Mouse (Mus musculus): Measurements from ENCODE around the gene Agtpbp1. TPM values are rescaled to one million over a fixed set of nuclear protein-coding genes. Genes with fewer than 3 reads are reported as not detected.

Agtpbp1 gene
- polyA plus RNA-seq, 1 experiment = 13.5 TPM

DNA sequence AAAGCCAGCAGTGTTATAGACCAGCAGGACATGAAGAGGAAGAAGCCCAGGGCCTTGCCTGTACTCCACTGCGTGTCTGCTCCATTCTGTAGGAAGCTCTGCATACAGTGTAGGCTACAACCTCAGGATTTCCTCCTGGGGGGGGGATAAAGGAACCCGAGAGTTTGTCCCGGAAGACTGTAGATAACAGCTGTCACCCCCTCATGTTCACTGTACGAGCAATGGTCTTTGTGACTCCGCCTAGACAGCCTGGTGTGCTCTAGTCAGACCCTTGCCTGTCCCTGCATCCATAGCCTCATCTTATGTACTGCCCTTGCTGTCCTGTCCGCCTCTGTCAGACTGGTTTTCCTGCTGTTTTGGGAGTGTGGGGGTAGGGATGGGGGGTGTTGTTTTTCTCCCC is 33.4 kb upstream of the Agtpbp1 start:
- no peak for DNase-seq
- WGBS = 97% methylated on average over 6 of the region's 6 CpGs
- H3K27me3 ChIP-seq (ENCODE audit: control insufficient read depth, insufficient read depth, low read length) = no peaks in the 10 kb centered on the region
- no peak for TF ChIP-seq POLR2A (IDR thresholded peaks at IDR 0.05; ENCODE audit: control insufficient read depth, extremely low read depth, insufficient read depth, low read length, poor library complexity)
- no peak for TF ChIP-seq CTCF (IDR thresholded peaks at IDR 0.05; ENCODE audit: borderline replicate concordance, control insufficient read depth, extremely low read depth, insufficient read depth, low read length, poor library complexity)
- peaks cover 20% of the 10 kb centered on the region for H3K36me3 ChIP-seq (ENCODE audit: control insufficient read depth, insufficient read depth, low read length)
- H3K4me1 ChIP-seq (replicated peaks; ENCODE audit: control insufficient read depth, insufficient read depth, low read length) = no peaks in the 10 kb centered on the region
- no peak overlapping the region for H3K4me3 ChIP-seq (ENCODE audit: control insufficient read depth, insufficient read depth, low read length)
- no peak overlapping the region for H3K27ac ChIP-seq (ENCODE audit: control insufficient read depth, insufficient read depth, low read length)

DNA sequence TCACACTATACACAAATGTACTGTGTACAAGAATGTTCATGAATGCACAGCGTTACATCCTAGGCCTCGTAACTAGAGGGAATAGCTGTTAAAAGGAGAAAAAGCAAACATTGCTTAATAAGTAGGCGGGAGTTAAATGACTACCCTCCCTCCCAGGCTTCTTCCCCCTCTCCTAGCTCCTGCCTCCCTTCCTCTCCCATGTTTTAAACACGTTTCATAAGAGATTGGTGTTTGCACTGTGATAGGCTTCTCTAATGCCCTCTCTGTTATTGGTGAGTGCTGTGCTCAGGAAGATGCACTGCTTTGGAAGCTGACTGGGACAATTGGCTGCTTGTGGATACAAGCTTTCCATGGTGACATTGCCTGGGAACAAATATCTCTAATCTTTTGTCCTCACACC is 30.5 kb upstream of the Agtpbp1 start:
- Histone ChIP-seq H3K36me3 (ENCODE audit: control insufficient read depth, insufficient read depth, low read length) (peaks cover 19% of the 10 kb centered on the region; the same call in 1 of the 2 replicates), H3K27ac (ENCODE audit: control insufficient read depth, insufficient read depth, low read length) (no peak overlapping the region), H3K27me3 (ENCODE audit: control insufficient read depth, insufficient read depth, low read length) (no peaks in the 10 kb centered on the region), H3K4me1 (replicated peaks; ENCODE audit: control insufficient read depth, insufficient read depth, low read length) (no peaks in the 10 kb centered on the region), H3K4me3 (ENCODE audit: control insufficient read depth, insufficient read depth, low read length) (no peak overlapping the region)
- TF ChIP-seq POLR2A (IDR thresholded peaks at IDR 0.05; ENCODE audit: control insufficient read depth, extremely low read depth, insufficient read depth, low read length, poor library complexity) = no peak
- no peak for TF ChIP-seq CTCF (IDR thresholded peaks at IDR 0.05; ENCODE audit: borderline replicate concordance, control insufficient read depth, extremely low read depth, insufficient read depth, low read length, poor library complexity)
- no peak for DNase-seq
- 93% methylated on average over 4 of the region's 4 CpGs for WGBS

- no peak for DNase-seq
- Histone ChIP-seq H3K36me3 (ENCODE audit: control insufficient read depth, insufficient read depth, low read length) (peaks cover 19% of the 10 kb centered on the region; the same call in 1 of the 2 replicates), H3K4me3 (ENCODE audit: control insufficient read depth, insufficient read depth, low read length) (no peak overlapping the region), H3K4me1 (replicated peaks; ENCODE audit: control insufficient read depth, insufficient read depth, low read length) (no peaks in the 10 kb centered on the region), H3K27me3 (ENCODE audit: control insufficient read depth, insufficient read depth, low read length) (no peaks in the 10 kb centered on the region), H3K27ac (ENCODE audit: control insufficient read depth, insufficient read depth, low read length) (no peak overlapping the region)
- TF ChIP-seq POLR2A (IDR thresholded peaks at IDR 0.05; ENCODE audit: control insufficient read depth, extremely low read depth, insufficient read depth, low read length, poor library complexity) (no peak), CTCF (IDR thresholded peaks at IDR 0.05; ENCODE audit: borderline replicate concordance, control insufficient read depth, extremely low read depth, insufficient read depth, low read length, poor library complexity) (no peak)
- 97% methylated on average over 4 of the region's 4 CpGs for WGBS
Measured at GRCm38 (mm10) chr13:59615152-59615551, 30.1 kb upstream of the Agtpbp1 start.

DNA sequence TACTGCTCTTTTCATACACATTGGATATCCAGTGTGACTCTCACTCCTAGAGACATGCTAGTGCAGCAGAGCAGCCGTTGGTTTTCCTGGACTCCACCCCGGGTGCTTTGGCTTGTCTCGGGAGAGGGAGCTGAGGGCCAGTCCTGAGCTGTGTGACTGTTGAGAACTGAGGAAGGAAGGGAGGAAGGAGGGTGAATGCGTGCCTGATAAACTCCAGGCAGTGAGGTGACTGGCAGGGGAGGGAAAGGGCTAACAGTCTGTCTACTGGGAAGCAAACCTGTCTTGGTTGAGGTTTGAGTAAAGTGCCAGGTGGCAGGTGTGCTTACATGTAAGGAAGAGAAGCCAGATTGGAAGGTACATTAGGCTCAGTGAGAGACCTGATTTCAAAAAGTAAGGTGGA is 28.8 kb upstream of the Agtpbp1 start:
- Histone ChIP-seq H3K27ac (ENCODE audit: control insufficient read depth, insufficient read depth, low read length) (no peak overlapping the region), H3K4me3 (ENCODE audit: control insufficient read depth, insufficient read depth, low read length) (no peak overlapping the region), H3K27me3 (ENCODE audit: control insufficient read depth, insufficient read depth, low read length) (no peaks in the 10 kb centered on the region), H3K4me1 (replicated peaks; ENCODE audit: control insufficient read depth, insufficient read depth, low read length) (no peaks in the 10 kb centered on the region), H3K36me3 (ENCODE audit: control insufficient read depth, insufficient read depth, low read length) (peaks cover 22% of the 10 kb centered on the region)
- no peak for DNase-seq
- TF ChIP-seq CTCF (IDR thresholded peaks at IDR 0.05; ENCODE audit: borderline replicate concordance, control insufficient read depth, extremely low read depth, insufficient read depth, low read length, poor library complexity) (no peak), POLR2A (IDR thresholded peaks at IDR 0.05; ENCODE audit: control insufficient read depth, extremely low read depth, insufficient read depth, low read length, poor library complexity) (no peak)
- 95% methylated on average over 4 of the region's 4 CpGs for WGBS

DNA sequence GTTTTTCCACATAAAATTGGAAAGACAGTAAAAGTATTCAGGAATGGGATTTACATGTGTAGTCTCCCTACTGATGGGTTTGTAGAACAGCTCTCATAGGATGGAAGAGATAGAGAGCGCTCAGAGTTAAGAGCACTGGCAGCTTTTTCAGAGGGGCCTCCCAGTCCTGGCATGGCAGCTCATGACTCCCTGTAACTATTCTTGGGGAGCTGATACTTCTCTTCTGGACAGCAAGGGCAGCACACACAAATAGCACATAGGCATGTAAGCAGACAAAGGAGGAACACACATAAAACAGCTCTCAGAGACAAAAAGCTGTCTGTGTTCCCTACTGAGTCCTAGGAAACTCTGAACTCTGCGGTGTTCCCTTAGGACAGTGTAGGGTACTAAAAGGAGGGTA is 25.4 kb upstream of the Agtpbp1 start:
- no peak for TF ChIP-seq CTCF (IDR thresholded peaks at IDR 0.05; ENCODE audit: borderline replicate concordance, control insufficient read depth, extremely low read depth, insufficient read depth, low read length, poor library complexity)
- TF ChIP-seq POLR2A (IDR thresholded peaks at IDR 0.05; ENCODE audit: control insufficient read depth, extremely low read depth, insufficient read depth, low read length, poor library complexity) = no peak
- Histone ChIP-seq H3K27ac (ENCODE audit: control insufficient read depth, insufficient read depth, low read length) (no peak overlapping the region), H3K27me3 (ENCODE audit: control insufficient read depth, insufficient read depth, low read length) (no peaks in the 10 kb centered on the region), H3K36me3 (ENCODE audit: control insufficient read depth, insufficient read depth, low read length) (peaks cover 19% of the 10 kb centered on the region), H3K4me1 (replicated peaks; ENCODE audit: control insufficient read depth, insufficient read depth, low read length) (no peaks in the 10 kb centered on the region), H3K4me3 (ENCODE audit: control insufficient read depth, insufficient read depth, low read length) (no peak overlapping the region)
- no peak for DNase-seq
- 97% methylated on average over 2 of the region's 2 CpGs for WGBS

GRCm38 (mm10) chr13:59609885-59610284 is 24.9 kb upstream of the Agtpbp1 start:
- Histone ChIP-seq H3K27me3 (ENCODE audit: control insufficient read depth, insufficient read depth, low read length) (no peaks in the 10 kb centered on the region), H3K36me3 (ENCODE audit: control insufficient read depth, insufficient read depth, low read length) (peaks cover 19% of the 10 kb centered on the region), H3K4me3 (ENCODE audit: control insufficient read depth, insufficient read depth, low read length) (no peak overlapping the region), H3K4me1 (replicated peaks; ENCODE audit: control insufficient read depth, insufficient read depth, low read length) (no peaks in the 10 kb centered on the region), H3K27ac (ENCODE audit: control insufficient read depth, insufficient read depth, low read length) (no peak overlapping the region)
- no peak for DNase-seq
- WGBS = over 99% methylated on average over 4 of the region's 4 CpGs
- TF ChIP-seq CTCF (IDR thresholded peaks at IDR 0.05; ENCODE audit: borderline replicate concordance, control insufficient read depth, extremely low read depth, insufficient read depth, low read length, poor library complexity) (no peak), POLR2A (IDR thresholded peaks at IDR 0.05; ENCODE audit: control insufficient read depth, extremely low read depth, insufficient read depth, low read length, poor library complexity) (no peak)
